In genomic region chr11:98937410-98937913, GRCm38 (mm10) we compare ENCODE assay signal across 7 mouse cellular contexts. TPM values are rescaled to one million over a fixed set of nuclear protein-coding genes. Genes with fewer than 3 reads are reported as not detected.
DNase-seq lines count a peak whose midpoint lies in the region; ATAC-seq lines count a peak whose summit lies in the region.

No protein-coding gene starts in this region.

- no peaks in the 10 kb centered on the region for H3K9me3 ChIP-seq in forebrain, embryonic 11.5 days (ENCODE audit: control insufficient read depth, low read length)
- H3K9me3 ChIP-seq in limb, embryonic 10.5 days (replicated peaks): no peaks in the 10 kb centered on the region
- H3K9me3 ChIP-seq in midbrain, embryonic 10.5 days (replicated peaks): no peaks in the 10 kb centered on the region

- H3K27ac ChIP-seq in brown adipose tissue, adult 24 weeks (replicated peaks; ENCODE audit: low read depth, low read length): peak overlapping the region; percentile 95
- H3K27ac ChIP-seq in forebrain, embryonic 11.5 days (ENCODE audit: low read depth, low read length): no peak overlapping the region
- peak overlapping the region; percentile 95 for H3K27ac ChIP-seq in limb, embryonic 10.5 days
- H3K27ac ChIP-seq in midbrain, embryonic 10.5 days (replicated peaks): peak overlapping the region; percentile 87

- DNase-seq in Muller cell, postnatal 12 days (ENCODE audit: inconsistent ontology term): peak; percentile 95
- peak; percentile 93 for DNase-seq in forebrain, embryonic 11.5 days (ENCODE audit: low spot score)
- peak; percentile 91 for DNase-seq in heart, postnatal 25 days (ENCODE audit: low spot score)
- DNase-seq in limb, embryonic 10.5 days (ENCODE audit: low spot score): peak; percentile 90
- peak; percentile 87 for DNase-seq in midbrain, embryonic 10.5 days (ENCODE audit: low spot score)
- peak; percentile 92 for DNase-seq in skeletal muscle tissue, adult 2 months (ENCODE audit: low read depth, low spot score)

- no peaks in the 10 kb centered on the region for H3K36me3 ChIP-seq in forebrain, embryonic 11.5 days (ENCODE audit: control insufficient read depth, insufficient read depth, low read length)
- H3K36me3 ChIP-seq in limb, embryonic 10.5 days: peaks cover 14% of the 10 kb centered on the region
- no peaks in the 10 kb centered on the region for H3K36me3 ChIP-seq in midbrain, embryonic 10.5 days

- under 1% methylated on average over 38 of the region's 38 CpGs for WGBS in forebrain, embryonic 11.5 days
- WGBS in limb, embryonic 10.5 days: under 1% methylated on average over 37 of the region's 38 CpGs
- 0% methylated on average over 37 of the region's 38 CpGs for WGBS in midbrain, embryonic 10.5 days

- H3K4me1 ChIP-seq in brown adipose tissue, adult 24 weeks (ENCODE audit: control insufficient read depth, insufficient read depth, insufficient read length, low read length): peaks cover 40% of the 10 kb centered on the region
- peaks cover 41% of the 10 kb centered on the region for H3K4me1 ChIP-seq in forebrain, embryonic 11.5 days (replicated peaks; ENCODE audit: control insufficient read depth, insufficient read depth, low read length)
- H3K4me1 ChIP-seq in limb, embryonic 10.5 days: peaks cover 98% of the 10 kb centered on the region
- peaks cover 80% of the 10 kb centered on the region for H3K4me1 ChIP-seq in midbrain, embryonic 10.5 days

- H3K27me3 ChIP-seq in forebrain, embryonic 11.5 days (ENCODE audit: control insufficient read depth, insufficient read depth, low read length): peaks cover 4% of the 10 kb centered on the region; the same call in 1 of the 2 replicates
- H3K27me3 ChIP-seq in limb, embryonic 10.5 days (ENCODE audit: low read depth, poor library complexity, severe bottlenecking): no peaks in the 10 kb centered on the region
- peaks cover 60% of the 10 kb centered on the region for H3K27me3 ChIP-seq in midbrain, embryonic 10.5 days (ENCODE audit: low read depth, poor library complexity, severe bottlenecking)

- intact Hi-C loops in heart, postnatal 25 days (cut with DNase I): no loop called here

- peak overlapping the region; percentile 73 for H3K9ac ChIP-seq in forebrain, embryonic 11.5 days (ENCODE audit: low read length)

- peak; percentile 88 for ATAC-seq in forebrain, embryonic 11.5 days (replicated peaks; ENCODE audit: low FRiP score)

- H3K4me2 ChIP-seq in forebrain, embryonic 11.5 days (ENCODE audit: low read depth, low read length, severe bottlenecking): peak overlapping the region; percentile 94

- peak overlapping the region; percentile 87 for H3K4me3 ChIP-seq in brown adipose tissue, adult 24 weeks (ENCODE audit: insufficient read depth, low read depth, low read length)
- H3K4me3 ChIP-seq in forebrain, embryonic 11.5 days (ENCODE audit: low read depth, low read length): peak overlapping the region; percentile 44
- H3K4me3 ChIP-seq in limb, embryonic 10.5 days: peak overlapping the region; percentile 78
- H3K4me3 ChIP-seq in midbrain, embryonic 10.5 days: peak overlapping the region; percentile 80

RNA-seq across cellular contexts. Expression of gene Rara, which starts 9.8 kb away (rescaled TPM):
- 3.2 and 5.5 TPM in 2 replicates for polyA plus RNA-seq in brown adipose tissue, adult 24 weeks (2012; ENCODE audit: insufficient read depth, insufficient read length, missing spikeins)
- 23.3 and 25.2 TPM in 2 replicates for polyA plus RNA-seq in forebrain, embryonic 11.5 days (2014; fragmentation: Nextera tagmentation; extraction: Ambion mirVana)
- total RNA-seq in heart, postnatal 25 days (2021): 10 to 100 TPM; 11.8 TPM
- polyA plus RNA-seq in limb, embryonic 10.5 days (2016; fragmentation: Nextera tagmentation; extraction: Ambion mirVana): 38.4 and 43.7 TPM in 2 replicates
- 15.5 and 16.1 TPM in 2 replicates for polyA plus RNA-seq in midbrain, embryonic 10.5 days (2016; fragmentation: Nextera tagmentation; extraction: Ambion mirVana)

RNA-seq across cellular contexts. Expression of gene Cdc6, which starts 29.9 kb away (rescaled TPM):
- polyA plus RNA-seq in brown adipose tissue, adult 24 weeks (2012; ENCODE audit: insufficient read depth, insufficient read length, missing spikeins): 0.28 and 1.7 TPM in 2 replicates
- 52.8 and 54.7 TPM in 2 replicates for polyA plus RNA-seq in forebrain, embryonic 11.5 days (2014; fragmentation: Nextera tagmentation; extraction: Ambion mirVana)
- under 1 TPM; 0.28 to 0.52 TPM for total RNA-seq in heart, postnatal 25 days (2021)
- 69.9 and 79.5 TPM in 2 replicates for polyA plus RNA-seq in limb, embryonic 10.5 days (2016; fragmentation: Nextera tagmentation; extraction: Ambion mirVana)
- 53.3 and 67.8 TPM in 2 replicates for polyA plus RNA-seq in midbrain, embryonic 10.5 days (2016; fragmentation: Nextera tagmentation; extraction: Ambion mirVana)

RNA-seq across cellular contexts. Expression of gene Gjd3, which starts 45.4 kb away (rescaled TPM):
- polyA plus RNA-seq in brown adipose tissue, adult 24 weeks (2012; ENCODE audit: insufficient read depth, insufficient read length, missing spikeins): not detected in 2 replicates
- 0.23 TPM in 1 of 2 replicates, not detected in the other for polyA plus RNA-seq in forebrain, embryonic 11.5 days (2014; fragmentation: Nextera tagmentation; extraction: Ambion mirVana)
- 1 to 10 TPM in 1 of 2 experiments, under 1 TPM in 1; 0.52 to 1.1 TPM for total RNA-seq in heart, postnatal 25 days (2021)
- 0.24 and 0.29 TPM in 2 replicates for polyA plus RNA-seq in limb, embryonic 10.5 days (2016; fragmentation: Nextera tagmentation; extraction: Ambion mirVana)
- polyA plus RNA-seq in midbrain, embryonic 10.5 days (2016; fragmentation: Nextera tagmentation; extraction: Ambion mirVana): 0.16 TPM in 1 of 2 replicates, not detected in the other

Comparison
In these comparisons a context has a peak if more than half of its experiments do, and no peak if none do; other contexts are left out.
1. RNA of gene Cdc6, which starts 29.9 kb away (polyA plus RNA-seq): 69.9 to 79.5 TPM in limb, embryonic 10.5 days, 53.3 to 67.8 TPM in midbrain, embryonic 10.5 days and 52.8 to 54.7 TPM in forebrain, embryonic 11.5 days; 0.28 to 1.7 TPM in brown adipose tissue, adult 24 weeks; every median in the first group is over 10 times any median in the second.
2. Peak in every context shown above with its lines, with median percentiles within 50 percentile points of each other: DNase-seq and H3K4me3 ChIP-seq.